ENCODE assay signal across 8 mouse cellular contexts in genomic region chr4:130914011-130914410, GRCm38 (mm10). TPM values are rescaled to one million over a fixed set of nuclear protein-coding genes. Genes with fewer than 3 reads are reported as not detected.
A peak's percentile ranks its signal among the peaks of the same experiment; 100 is the strongest.
DNase-seq lines count a peak whose midpoint lies in the region; ATAC-seq lines count a peak whose summit lies in the region.
"Had no signal": no experiment of that assay in that cellular context is flagged by ENCODE, and none has a peak within 500 bp of the region (broad histone marks: within the 10 kb centered on the region; RNA-seq: fewer than 3 reads in every experiment).

No protein-coding gene starts in this region.

- intact Hi-C loops in left cerebral cortex, postnatal 36 days (cut with DNase I), result no loop called here

- ATAC-seq in hematopoietic stem cell, adult 5-6 weeks (replicated peaks in 1 of 2; ENCODE audit: insufficient read depth in 1 of 2, low FRiP score in 2 of 2, low TSS enrichment in 1 of 2, low read depth in 1 of 2, poor library complexity in 2 of 2, severe bottlenecking in 2 of 2), result peak; percentile 77 to 86
- ATAC-seq: midbrain, embryonic 16.5 days had no signal

- peak; percentile 99 for DNase-seq in 416B (ENCODE audit: low read depth)
- DNase-seq in CD4-positive helper T cell, adult 2 months (ENCODE audit: low read depth, low spot score), result peak; percentile 95
- peak; percentile 69 to 78 for DNase-seq in natural killer cell, adult 2 months (ENCODE audit: low spot score in 2 of 2)
- no peak for DNase-seq in right cerebral cortex, postnatal 14 days
- DNase-seq in kidney, adult 9 months, result no peak
- no peak for DNase-seq in left cerebral cortex, postnatal 36 days (ENCODE audit: low spot score in 2 of 2)

RNA-seq across cellular contexts. Expression of gene Laptm5, which starts 1.1 kb away (rescaled TPM):
- total RNA-seq in hematopoietic stem cell, adult 5-6 weeks (2017), result 169 and 212 TPM in 2 replicates
- total RNA-seq in left cerebral cortex, postnatal 36 days (2021), result 10 to 100 TPM; 33.3 to 38.6 TPM

RNA-seq across cellular contexts. Expression of gene Matn1, which starts 30.2 kb away (rescaled TPM):
- total RNA-seq in hematopoietic stem cell, adult 5-6 weeks (2017), result not detected in 2 replicates
- 1 to 10 TPM; 1.4 to 1.7 TPM for total RNA-seq in left cerebral cortex, postnatal 36 days (2021)

Comparison
In these comparisons a context has a peak if more than half of its experiments do, and no peak if none do; other contexts are left out.
1. DNase-seq: peak in 416B (single experiment), CD4-positive helper T cell, adult 2 months (single experiment) and natural killer cell, adult 2 months (2 of 2); none in right cerebral cortex, postnatal 14 days (single experiment), kidney, adult 9 months (single experiment) and left cerebral cortex, postnatal 36 days (0 of 2).